Mouse (Mus musculus) forebrain, embryonic 16.5 days (tissue): ENCODE measurements at regions not wholly inside any gene's neighbourhood (a gene's known extent, or its start where the extent isn't known, plus 50 kb on each side); places are given as distances from the start of the nearest gene placed in this dataset.

Experiments
- ATAC-seq: fragments of 200-750 bp; cut with Nextera tagmentation; 2 replicates; pipeline ENCODE4 v1.8.0; 2017; ENCODE audit warnings: mild to moderate bottlenecking, moderate library complexity
- H3K27ac ChIP-seq: fragments of 300-500 bp; sonication (generic); 2 replicates; pipeline ENCODE4 v1.5.1; 2014; ENCODE audit warnings: low read length, control low read depth
- H3K27me3 ChIP-seq: fragments of 300-500 bp; sonication (generic); replicated peaks from 2 replicates; pipeline ENCODE4 v1.6.1; 2014; ENCODE audit warnings: low read length; ENCODE audit not compliant: control insufficient read depth, insufficient read depth
- H3K36me3 ChIP-seq: fragments of 300-500 bp; sonication (generic); 2 replicates; pipeline ENCODE4 v1.6.1; 2014; ENCODE audit not compliant: control insufficient read depth, insufficient read depth
- H3K4me1 ChIP-seq: fragments of 300-500 bp; sonication (generic); replicated peaks from 2 replicates; pipeline ENCODE4 v1.6.1; 2014; ENCODE audit warnings: low read length; ENCODE audit not compliant: control insufficient read depth, insufficient read depth
- H3K4me2 ChIP-seq: fragments of 300-500 bp; sonication (generic); 2 replicates; pipeline ENCODE4 v1.6.1; 2014; ENCODE audit warnings: mild to moderate bottlenecking, low read length, control low read depth
- H3K4me3 ChIP-seq: fragments of 300-500 bp; sonication (generic); replicated peaks from 2 replicates; pipeline ENCODE4 v1.5.1; 2014; ENCODE audit warnings: mild to moderate bottlenecking, low read length, control low read depth
- H3K9ac ChIP-seq: fragments of 300-500 bp; sonication (generic); replicated peaks from 2 replicates; pipeline ENCODE4 v1.6.1; 2014; ENCODE audit warnings: low read depth, low read length, control low read depth
- H3K9me3 ChIP-seq: fragments of 300-500 bp; sonication (generic); 2 replicates; pipeline ENCODE4 v1.6.1; 2016; ENCODE audit warnings: low read length; ENCODE audit not compliant: control insufficient read depth
- WGBS: fragments of 180-500 bp; shearing (Covaris S2); extraction: QIAGEN DNeasy Blood & Tissue Kit; methylation state at CpG from one replicate; pipeline ENCODE4 v1.1.7; 2014; 5-methylcytosine and 5-hydroxymethylcytosine counted together

DNA sequence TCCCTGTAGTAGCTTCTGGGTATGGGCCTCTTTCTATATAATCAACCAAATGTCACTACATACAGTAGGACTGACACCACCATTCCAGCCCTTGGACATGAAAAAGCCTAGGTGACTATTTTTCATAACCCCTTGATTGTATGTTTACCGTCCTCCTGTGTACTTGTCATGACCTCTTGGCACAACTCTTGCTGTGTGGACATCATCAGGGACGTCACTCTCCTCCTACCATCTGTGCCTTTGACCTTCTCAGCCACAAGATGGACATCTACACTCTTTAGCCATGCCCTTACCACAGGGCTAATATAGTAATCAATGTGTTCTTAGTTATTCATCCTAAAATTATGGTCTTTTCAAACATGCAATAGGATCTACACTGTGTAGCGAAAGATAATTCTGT lies 62.1 kb upstream of the Adcy2 start:
- Histone ChIP-seq H3K4me1 (no peaks in the 10 kb centered on the region), H3K36me3 (no peaks in the 10 kb centered on the region), H3K9me3 (no peaks in the 10 kb centered on the region), H3K4me2 (no peak overlapping the region), H3K27me3 (no peaks in the 10 kb centered on the region), H3K27ac (no peak overlapping the region), H3K4me3 (no peak overlapping the region), H3K9ac (no peak overlapping the region)
- WGBS = 90% methylated on average over 3 of the region's 3 CpGs
- no peak for ATAC-seq
